Comparison of ENCODE assay signal across 16 mouse cellular contexts in the genomic region with DNA sequence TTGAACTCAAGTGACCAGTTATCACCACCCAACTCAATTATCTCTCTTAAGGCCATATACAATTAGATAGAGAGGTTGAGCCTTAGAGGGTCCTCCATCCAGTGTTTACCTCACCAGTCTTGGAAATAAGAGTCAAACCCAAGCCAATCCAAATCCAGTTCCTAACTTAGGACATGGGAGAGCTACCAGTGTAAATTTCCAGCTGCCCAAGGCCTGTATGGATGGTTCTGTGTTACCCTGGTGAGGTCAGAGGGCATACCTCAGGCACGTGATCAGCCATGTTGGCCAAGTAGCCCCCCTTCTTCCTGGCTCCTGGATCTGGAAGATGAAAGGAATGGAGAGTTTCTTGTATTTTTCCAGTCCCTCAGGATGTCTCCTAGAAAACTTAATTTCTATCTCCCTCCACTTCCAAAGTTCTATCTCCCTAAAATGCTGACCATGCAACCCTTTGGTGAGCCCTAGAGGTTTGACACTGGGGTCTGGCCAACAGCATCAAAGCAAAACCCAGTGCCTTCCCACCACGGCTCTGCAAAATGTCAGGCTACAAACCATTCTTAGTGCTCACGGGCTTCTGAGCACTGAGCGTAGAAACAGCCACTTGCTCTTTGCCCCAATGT. TPM values are rescaled to one million over a fixed set of nuclear protein-coding genes. Genes with fewer than 3 reads are reported as not detected.
A peak's percentile ranks its signal among the peaks of the same experiment; 100 is the strongest.
DNase-seq lines count a peak whose midpoint lies in the region; ATAC-seq and TF ChIP-seq lines count a peak whose summit lies in the region.
"Had no signal": no experiment of that assay in that cellular context is flagged by ENCODE, and none has a peak within 500 bp of the region (broad histone marks: within the 10 kb centered on the region; RNA-seq: fewer than 3 reads in every experiment).

No protein-coding gene starts in this region.

- H3K27me3 ChIP-seq in forebrain, embryonic 10.5 days (ENCODE audit: poor library complexity, severe bottlenecking): no peaks in the 10 kb centered on the region
- H3K27me3 ChIP-seq in forebrain, embryonic 16.5 days (replicated peaks; ENCODE audit: control insufficient read depth, insufficient read depth, low read length): no peaks in the 10 kb centered on the region
- H3K27me3 ChIP-seq in lung, embryonic 14.5 days (ENCODE audit: insufficient read depth, low read length): no peaks in the 10 kb centered on the region
- no peaks in the 10 kb centered on the region for H3K27me3 ChIP-seq in embryonic facial prominence, embryonic 14.5 days (replicated peaks; ENCODE audit: control insufficient read depth, insufficient read depth, low read length)
- H3K27me3 ChIP-seq in liver, embryonic 12.5 days (replicated peaks): no peaks in the 10 kb centered on the region
- H3K27me3 ChIP-seq: Patski had no signal

- no peaks in the 10 kb centered on the region for H3K9me3 ChIP-seq in forebrain, embryonic 10.5 days
- H3K9me3 ChIP-seq in forebrain, embryonic 16.5 days (ENCODE audit: control insufficient read depth, low read length): no peaks in the 10 kb centered on the region
- no peaks in the 10 kb centered on the region for H3K9me3 ChIP-seq in lung, embryonic 14.5 days (ENCODE audit: low read depth, low read length)
- no peaks in the 10 kb centered on the region for H3K9me3 ChIP-seq in embryonic facial prominence, embryonic 14.5 days (ENCODE audit: control insufficient read depth, low read length)
- H3K9me3 ChIP-seq in liver, embryonic 12.5 days (replicated peaks): no peaks in the 10 kb centered on the region

- peaks cover 67% of the 10 kb centered on the region for H3K4me1 ChIP-seq in forebrain, embryonic 10.5 days
- H3K4me1 ChIP-seq in forebrain, embryonic 16.5 days (replicated peaks; ENCODE audit: control insufficient read depth, insufficient read depth, low read length): peaks cover 21% of the 10 kb centered on the region
- peaks cover 10% of the 10 kb centered on the region for H3K4me1 ChIP-seq in lung, embryonic 14.5 days (ENCODE audit: insufficient read depth)
- peaks cover 10% of the 10 kb centered on the region for H3K4me1 ChIP-seq in embryonic facial prominence, embryonic 14.5 days (ENCODE audit: control insufficient read depth, insufficient read depth, low read length)
- peaks cover 44% of the 10 kb centered on the region for H3K4me1 ChIP-seq in liver, embryonic 12.5 days

- DNase-seq in forebrain, embryonic 10.5 days (ENCODE audit: extremely low spot score, low spot score): no peak
- DNase-seq in lung, embryonic 14.5 days: no peak
- no peak for DNase-seq in lung, postnatal 14 days
- DNase-seq in embryonic facial prominence, embryonic 14.5 days (ENCODE audit: low spot score): no peak
- DNase-seq in gastrocnemius, adult 18-20 months (ENCODE audit: low spot score): no peak
- no peak for DNase-seq in yolk sac, embryonic 10.5 days (ENCODE audit: low spot score)
- DNase-seq: cerebellum, adult 8-10 months; heart, adult 2 months; kidney, adult 18-20 months; lung, postnatal 10 days; thymus, postnatal 25 days had no signal

- no peak overlapping the region for H3K4me2 ChIP-seq in forebrain, embryonic 16.5 days (ENCODE audit: low read length)
- peak overlapping the region; percentile 72; the same call in 1 of the 2 replicates for H3K4me2 ChIP-seq in lung, embryonic 14.5 days
- peak overlapping the region; percentile 70; the same call in 1 of the 2 replicates for H3K4me2 ChIP-seq in embryonic facial prominence, embryonic 14.5 days (ENCODE audit: low read depth, low read length)
- peak overlapping the region; percentile 72 for H3K4me2 ChIP-seq in liver, embryonic 12.5 days

- no peak overlapping the region for H3K27ac ChIP-seq in forebrain, embryonic 10.5 days
- no peak overlapping the region for H3K27ac ChIP-seq in forebrain, embryonic 16.5 days (ENCODE audit: low read length)
- no peak overlapping the region for H3K27ac ChIP-seq in lung, embryonic 14.5 days (ENCODE audit: low read depth)
- H3K27ac ChIP-seq in embryonic facial prominence, embryonic 14.5 days (replicated peaks; ENCODE audit: low read depth, low read length): no peak overlapping the region
- H3K27ac ChIP-seq in liver, embryonic 12.5 days: peak overlapping the region; percentile 73; the same call in 1 of the 2 replicates
- H3K27ac ChIP-seq: heart, adult 2 months had no signal

- WGBS in forebrain, embryonic 10.5 days: 88% methylated on average over 4 of the region's 4 CpGs
- 80% methylated on average over 4 of the region's 4 CpGs for WGBS in forebrain, embryonic 16.5 days
- WGBS in lung, embryonic 14.5 days: 70% methylated on average over 4 of the region's 4 CpGs
- WGBS in embryonic facial prominence, embryonic 14.5 days: 77% methylated on average over 4 of the region's 4 CpGs
- 76% methylated on average over 4 of the region's 4 CpGs for WGBS in liver, embryonic 12.5 days (ENCODE audit: insufficient replicate concordance)

- H3K9ac ChIP-seq in forebrain, embryonic 16.5 days (replicated peaks; ENCODE audit: low read depth, low read length): no peak overlapping the region
- 0 out of 2 replicates have a peak overlapping the region, but pooled peaks have one; percentile 99 for H3K9ac ChIP-seq in lung, embryonic 14.5 days
- no peak overlapping the region for H3K9ac ChIP-seq in embryonic facial prominence, embryonic 14.5 days (ENCODE audit: low read depth, low read length)
- H3K9ac ChIP-seq in liver, embryonic 12.5 days: 0 out of 2 replicates have a peak overlapping the region, but pooled peaks have one; percentile 77

- peaks cover 68% of the 10 kb centered on the region for H3K36me3 ChIP-seq in forebrain, embryonic 10.5 days (replicated peaks)
- H3K36me3 ChIP-seq in forebrain, embryonic 16.5 days (ENCODE audit: control insufficient read depth, insufficient read depth): peaks cover 23% of the 10 kb centered on the region
- peaks cover 50% of the 10 kb centered on the region for H3K36me3 ChIP-seq in lung, embryonic 14.5 days (ENCODE audit: insufficient read depth)
- peaks cover 53% of the 10 kb centered on the region for H3K36me3 ChIP-seq in embryonic facial prominence, embryonic 14.5 days (ENCODE audit: control insufficient read depth, insufficient read depth, low read length)
- H3K36me3 ChIP-seq in liver, embryonic 12.5 days: peaks cover 47% of the 10 kb centered on the region

- no peak for TF ChIP-seq CTCF in lung, embryonic 14.5 days (IDR thresholded peaks at IDR 0.05; ENCODE audit: low read depth)

- no peak for ATAC-seq in forebrain, embryonic 16.5 days
- no peak for ATAC-seq in lung, embryonic 14.5 days (ENCODE audit: insufficient read depth)
- ATAC-seq in embryonic facial prominence, embryonic 14.5 days (ENCODE audit: low read depth): no peak
- ATAC-seq in liver, embryonic 12.5 days: no peak
- ATAC-seq: Patski had no signal

- H3K4me3 ChIP-seq in forebrain, embryonic 10.5 days: peak overlapping the region; percentile 79; the same call in 1 of the 2 replicates
- no peak overlapping the region for H3K4me3 ChIP-seq in forebrain, embryonic 16.5 days (replicated peaks; ENCODE audit: low read length)
- peak overlapping the region; percentile 85; the same call in 1 of the 2 replicates for H3K4me3 ChIP-seq in lung, embryonic 14.5 days (ENCODE audit: low read depth, low read length)
- H3K4me3 ChIP-seq in embryonic facial prominence, embryonic 14.5 days (ENCODE audit: low read depth, low read length): no peak overlapping the region; the same call in 1 of the 2 replicates
- peak overlapping the region; percentile 66; the same call in 1 of the 2 replicates for H3K4me3 ChIP-seq in liver, embryonic 12.5 days

RNA-seq across cellular contexts. Expression of a gene that starts 9.2 kb away (rescaled TPM):
- polyA plus RNA-seq in forebrain, embryonic 10.5 days (2016; fragmentation: Nextera tagmentation; extraction: Ambion mirVana): 44.1 and 49.4 TPM in 2 replicates
- 106 and 125 TPM in 2 replicates for polyA plus RNA-seq in forebrain, embryonic 16.5 days (2015; fragmentation: Nextera tagmentation; extraction: Ambion mirVana)
- 28.3 and 30.0 TPM in 2 replicates for polyA plus RNA-seq in lung, embryonic 14.5 days (2014; fragmentation: Nextera tagmentation; extraction: Ambion mirVana)
- polyA plus RNA-seq in embryonic facial prominence, embryonic 14.5 days (2014; fragmentation: Nextera tagmentation; extraction: Ambion mirVana): 31.1 and 40.1 TPM in 2 replicates
- 4.6 and 5.5 TPM in 2 replicates for polyA plus RNA-seq in liver, embryonic 12.5 days (2016; fragmentation: Nextera tagmentation; extraction: Ambion mirVana)
- 1 to 10 TPM; 1.9 TPM for total RNA-seq in gastrocnemius, adult 18-20 months (2021)

RNA-seq across cellular contexts. Expression of a gene that starts 33.2 kb away (rescaled TPM):
- 10.1 and 10.2 TPM in 2 replicates for polyA plus RNA-seq in forebrain, embryonic 10.5 days (2016; fragmentation: Nextera tagmentation; extraction: Ambion mirVana)
- polyA plus RNA-seq in forebrain, embryonic 16.5 days (2015; fragmentation: Nextera tagmentation; extraction: Ambion mirVana): 3.7 and 4.0 TPM in 2 replicates
- 30.2 and 32.9 TPM in 2 replicates for polyA plus RNA-seq in lung, embryonic 14.5 days (2014; fragmentation: Nextera tagmentation; extraction: Ambion mirVana)
- 25.1 and 26.7 TPM in 2 replicates for polyA plus RNA-seq in embryonic facial prominence, embryonic 14.5 days (2014; fragmentation: Nextera tagmentation; extraction: Ambion mirVana)
- 26.7 and 28.7 TPM in 2 replicates for polyA plus RNA-seq in liver, embryonic 12.5 days (2016; fragmentation: Nextera tagmentation; extraction: Ambion mirVana)
- 1 to 10 TPM; 6.3 to 7.5 TPM for total RNA-seq in gastrocnemius, adult 18-20 months (2021)

RNA-seq across cellular contexts. Expression of a gene that starts 33.7 kb away (rescaled TPM):
- polyA plus RNA-seq in forebrain, embryonic 10.5 days (2016; fragmentation: Nextera tagmentation; extraction: Ambion mirVana): not detected in 2 replicates
- not detected in 2 replicates for polyA plus RNA-seq in forebrain, embryonic 16.5 days (2015; fragmentation: Nextera tagmentation; extraction: Ambion mirVana)
- polyA plus RNA-seq in lung, embryonic 14.5 days (2014; fragmentation: Nextera tagmentation; extraction: Ambion mirVana): not detected in 2 replicates
- not detected in 2 replicates for polyA plus RNA-seq in embryonic facial prominence, embryonic 14.5 days (2014; fragmentation: Nextera tagmentation; extraction: Ambion mirVana)
- polyA plus RNA-seq in liver, embryonic 12.5 days (2016; fragmentation: Nextera tagmentation; extraction: Ambion mirVana): not detected in 2 replicates
- not detected for total RNA-seq in gastrocnemius, adult 18-20 months (2021)
- total RNA-seq: adrenal gland, postnatal 4 days; heart, adult 2 months; layer of hippocampus, postnatal 10 days had no signal
- polyA plus RNA-seq: heart, adult 2 months; Patski had no signal

RNA-seq across cellular contexts. Expression of a gene that starts 51.0 kb away (rescaled TPM):
- polyA plus RNA-seq in forebrain, embryonic 10.5 days (2016; fragmentation: Nextera tagmentation; extraction: Ambion mirVana): not detected in 2 replicates
- polyA plus RNA-seq in forebrain, embryonic 16.5 days (2015; fragmentation: Nextera tagmentation; extraction: Ambion mirVana): not detected in 2 replicates
- polyA plus RNA-seq in lung, embryonic 14.5 days (2014; fragmentation: Nextera tagmentation; extraction: Ambion mirVana): not detected in 2 replicates
- not detected in 2 replicates for polyA plus RNA-seq in embryonic facial prominence, embryonic 14.5 days (2014; fragmentation: Nextera tagmentation; extraction: Ambion mirVana)
- not detected in 2 replicates for polyA plus RNA-seq in liver, embryonic 12.5 days (2016; fragmentation: Nextera tagmentation; extraction: Ambion mirVana)
- not detected for total RNA-seq in gastrocnemius, adult 18-20 months (2021)
- total RNA-seq: adrenal gland, postnatal 4 days; heart, adult 2 months; layer of hippocampus, postnatal 10 days had no signal
- polyA plus RNA-seq: heart, adult 2 months; Patski had no signal

RNA-seq across cellular contexts. Expression of a gene that starts 57.6 kb away (rescaled TPM):
- 89.9 and 96.4 TPM in 2 replicates for polyA plus RNA-seq in forebrain, embryonic 10.5 days (2016; fragmentation: Nextera tagmentation; extraction: Ambion mirVana)
- polyA plus RNA-seq in forebrain, embryonic 16.5 days (2015; fragmentation: Nextera tagmentation; extraction: Ambion mirVana): 59.5 and 61.7 TPM in 2 replicates
- 269 and 311 TPM in 2 replicates for polyA plus RNA-seq in lung, embryonic 14.5 days (2014; fragmentation: Nextera tagmentation; extraction: Ambion mirVana)
- 110 and 119 TPM in 2 replicates for polyA plus RNA-seq in embryonic facial prominence, embryonic 14.5 days (2014; fragmentation: Nextera tagmentation; extraction: Ambion mirVana)
- 106 and 120 TPM in 2 replicates for polyA plus RNA-seq in liver, embryonic 12.5 days (2016; fragmentation: Nextera tagmentation; extraction: Ambion mirVana)
- 10 to 100 TPM; 19.6 to 34.7 TPM for total RNA-seq in gastrocnemius, adult 18-20 months (2021)

Comparison
In these comparisons a context has a peak if more than half of its experiments do, and no peak if none do; other contexts are left out.
1. H3K4me3 ChIP-seq: peak in forebrain, embryonic 10.5 days (single experiment), lung, embryonic 14.5 days (single experiment) and liver, embryonic 12.5 days (single experiment); none in forebrain, embryonic 16.5 days (single experiment) and embryonic facial prominence, embryonic 14.5 days (single experiment).
2. H3K9ac ChIP-seq: peak in lung, embryonic 14.5 days (single experiment) and liver, embryonic 12.5 days (single experiment); none in forebrain, embryonic 16.5 days (single experiment) and embryonic facial prominence, embryonic 14.5 days (single experiment).